Mouse (Mus musculus): ENCODE data around the gene Cenpp.

GRCm38 (mm10) chr13:49430529-49430928 lies 222.1 kb downstream of the Cenpp start:
- no peak for TF ChIP-seq EP300 (IDR thresholded peaks at IDR 0.05; ENCODE audit: low read depth)
- no peak for TF ChIP-seq CTCF (IDR thresholded peaks at IDR 0.05; ENCODE audit: low read depth)
